Mouse (Mus musculus): ENCODE measurements around the gene Wars2. TPM values are rescaled to one million over a fixed set of nuclear protein-coding genes. Genes with fewer than 3 reads are reported as not detected.
A peak's percentile ranks its signal among the peaks of the same experiment; 100 is the strongest.

The Wars2 gene
- polyA plus RNA-seq, 3 experiments from 2014 or later: 6.0 to 11.5 (median 6.7) TPM

DNA sequence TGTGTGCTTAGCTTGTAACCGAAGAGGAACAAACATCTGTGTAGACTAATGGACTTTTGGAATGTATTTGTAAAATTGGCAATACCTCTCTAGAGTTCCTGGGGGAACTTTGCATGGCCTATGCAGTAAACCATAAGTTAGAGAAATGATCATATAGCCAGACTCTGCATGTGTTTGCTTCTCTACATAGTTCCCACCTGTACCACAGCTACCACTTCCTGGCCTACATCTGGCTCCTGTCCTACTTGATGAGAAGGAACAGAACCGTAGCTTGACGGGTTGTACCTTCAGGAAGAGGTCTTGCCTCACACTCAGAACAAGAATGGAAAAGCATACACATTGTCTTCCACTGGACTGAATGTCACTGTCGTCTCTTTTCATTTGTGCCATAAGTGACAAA is 52.7 kb downstream of the Wars2 start:
- ATAC-seq: no peak

DNA sequence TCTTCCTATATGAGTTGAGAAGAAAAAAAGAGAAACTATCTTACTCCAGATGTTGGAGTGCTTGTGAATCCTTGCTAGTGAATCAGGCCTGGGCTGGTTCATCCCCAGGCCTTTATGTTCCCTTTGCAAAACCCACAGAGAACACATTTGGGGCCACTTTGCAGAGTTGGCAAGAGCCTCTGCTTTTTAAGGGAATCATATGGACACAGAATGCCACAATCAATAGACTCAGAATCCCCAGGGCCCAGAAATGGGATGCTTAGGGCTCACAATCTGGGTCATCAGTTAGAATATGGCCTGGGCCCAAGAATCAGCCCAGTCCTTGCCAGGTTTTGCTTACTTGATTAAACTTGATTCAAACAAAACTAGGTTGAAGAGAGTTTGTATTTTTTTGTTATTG is 62.5 kb downstream of the Wars2 start:
- no peak for ATAC-seq

DNA sequence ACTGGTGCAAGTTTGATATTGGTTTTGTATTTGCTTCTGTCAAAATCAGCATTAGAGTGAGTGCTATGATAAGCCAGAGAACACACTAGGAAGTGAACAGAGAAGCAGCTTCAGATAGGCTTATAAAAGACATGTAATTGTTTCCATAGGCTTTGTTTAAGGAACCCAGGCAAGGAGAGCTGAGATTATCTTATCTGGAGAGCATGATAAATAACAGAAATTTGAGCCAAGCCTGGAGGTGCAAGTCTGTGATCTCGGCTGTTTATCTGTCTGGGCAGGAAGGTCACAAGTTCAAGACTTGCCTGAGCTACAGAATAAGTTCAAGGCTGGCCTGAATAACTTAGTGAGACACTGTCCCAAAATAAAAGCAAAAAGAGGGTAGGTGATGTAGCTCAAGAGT is 67.5 kb downstream of the Wars2 start:
- no peak for ATAC-seq

DNA sequence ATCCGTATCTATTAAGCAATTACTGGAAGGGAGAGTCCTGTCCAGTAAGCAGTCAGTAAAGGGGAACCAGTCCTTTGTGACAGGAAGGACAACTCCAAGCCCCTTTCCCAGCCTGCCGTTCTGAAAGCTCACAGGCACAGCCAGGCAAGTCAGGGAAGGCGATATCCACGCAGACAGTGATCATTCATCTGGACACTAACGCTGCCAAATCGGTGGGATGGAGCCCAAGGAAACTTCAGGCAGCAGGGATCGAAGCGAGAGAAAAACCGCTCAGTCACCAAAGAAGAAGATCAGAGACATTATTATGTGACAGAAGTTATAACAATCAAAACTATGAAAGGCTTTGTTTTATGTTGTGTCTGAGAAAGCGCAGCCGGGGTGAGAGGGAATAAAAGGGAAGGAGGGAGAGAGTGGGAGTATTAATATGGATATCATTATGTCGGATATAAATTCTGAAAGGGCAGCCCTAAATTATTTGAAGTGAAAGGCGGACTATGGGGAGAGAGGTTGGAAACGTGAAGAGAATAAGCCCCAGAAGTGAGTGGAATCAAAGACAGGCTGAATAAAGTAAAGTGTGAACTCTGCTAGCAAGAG is 70.3 kb downstream of the Wars2 start:
- ATAC-seq: no peak

DNA sequence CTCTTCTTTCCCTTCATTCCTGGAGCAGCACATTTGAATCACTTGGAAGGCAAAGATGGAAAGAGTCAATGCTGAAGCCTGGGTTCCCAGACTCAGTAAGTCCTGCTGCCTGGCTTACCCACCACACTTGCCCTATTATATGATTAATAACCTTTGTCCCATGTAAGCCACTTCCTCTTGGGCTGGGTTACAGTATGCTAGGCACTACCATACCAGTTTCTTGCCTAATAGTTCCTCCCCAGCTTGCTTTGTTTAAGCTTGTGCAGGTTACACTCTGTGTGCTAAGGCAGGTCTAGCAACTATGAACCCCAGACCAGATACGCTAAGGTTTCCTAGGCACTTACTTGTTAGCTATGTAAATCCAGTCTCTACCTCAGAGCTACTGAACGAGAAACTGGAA is 86.9 kb downstream of the Wars2 start:
- no peak for ATAC-seq

DNA sequence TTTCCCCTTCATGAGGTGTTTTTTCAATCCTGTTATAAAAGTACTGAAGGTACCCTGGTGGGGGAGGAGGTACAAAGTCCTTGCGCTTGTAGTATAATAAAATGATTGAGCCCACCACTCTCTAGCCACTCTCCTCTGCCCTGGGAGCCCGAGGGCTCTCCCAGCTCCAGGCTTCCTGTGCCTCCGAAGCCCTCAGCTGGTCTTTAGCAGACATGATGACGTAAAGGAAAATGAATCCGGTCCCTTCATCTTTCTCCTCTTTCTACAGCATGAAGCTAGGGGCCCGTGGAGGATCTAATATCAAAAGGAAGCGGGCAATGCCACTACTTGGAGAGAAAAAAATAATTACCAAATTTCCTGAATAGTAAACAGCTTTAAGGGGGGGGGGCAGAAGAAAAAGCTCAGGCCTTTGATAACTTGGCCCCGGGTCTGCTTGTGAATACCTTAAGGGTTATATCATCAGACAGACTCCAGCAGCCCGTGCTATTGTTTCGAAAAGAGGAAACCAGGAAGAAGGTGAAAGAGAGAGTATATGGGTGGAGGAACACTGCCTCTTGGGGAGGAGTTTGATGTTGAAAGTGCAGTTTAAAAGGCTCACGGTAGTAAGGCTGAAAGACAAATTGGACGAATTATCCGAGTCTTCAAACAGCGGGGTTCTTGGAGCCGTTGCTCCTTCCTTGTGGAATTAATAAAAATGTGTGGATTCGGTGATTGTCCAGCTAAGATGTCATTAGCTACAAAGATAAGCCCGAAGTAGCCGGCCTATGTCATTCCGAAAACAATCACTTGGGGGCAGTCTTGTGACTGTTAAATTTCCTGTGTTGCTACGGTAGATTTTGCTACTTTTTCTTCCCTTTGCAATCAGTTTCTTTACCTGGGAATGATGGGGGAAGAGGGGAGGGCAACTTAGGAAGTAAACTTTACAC is 92.8 kb downstream of the Wars2 start:
- peak; percentile 70 for ATAC-seq

DNA sequence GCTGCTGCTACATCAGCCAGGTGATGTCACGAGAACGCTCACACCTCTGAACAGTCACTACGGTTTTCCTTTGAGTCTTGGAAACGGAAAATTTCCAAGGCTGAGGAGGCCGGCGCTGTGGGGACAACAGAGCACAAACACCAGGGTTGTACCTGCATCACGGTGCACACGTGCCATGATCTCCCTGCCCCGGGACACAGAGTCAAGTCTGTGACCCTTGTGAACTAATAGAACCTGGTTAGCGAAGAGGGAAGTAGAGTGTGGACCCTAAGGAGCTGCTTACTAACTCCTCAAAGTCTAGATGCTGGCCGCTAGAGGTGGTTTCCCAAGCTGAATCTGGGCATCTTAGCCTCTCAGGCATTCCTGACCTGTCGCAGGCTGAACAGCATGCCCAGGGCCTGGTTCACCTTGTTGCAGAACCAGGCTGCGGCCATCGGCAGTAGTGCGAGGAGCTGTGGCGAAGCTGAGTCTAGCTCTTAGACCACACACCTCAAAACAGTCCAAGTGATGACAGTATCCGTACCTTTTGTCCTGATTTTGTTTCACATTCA is 93.5 kb downstream of the Wars2 start:
- ATAC-seq: peak; percentile 14

DNA sequence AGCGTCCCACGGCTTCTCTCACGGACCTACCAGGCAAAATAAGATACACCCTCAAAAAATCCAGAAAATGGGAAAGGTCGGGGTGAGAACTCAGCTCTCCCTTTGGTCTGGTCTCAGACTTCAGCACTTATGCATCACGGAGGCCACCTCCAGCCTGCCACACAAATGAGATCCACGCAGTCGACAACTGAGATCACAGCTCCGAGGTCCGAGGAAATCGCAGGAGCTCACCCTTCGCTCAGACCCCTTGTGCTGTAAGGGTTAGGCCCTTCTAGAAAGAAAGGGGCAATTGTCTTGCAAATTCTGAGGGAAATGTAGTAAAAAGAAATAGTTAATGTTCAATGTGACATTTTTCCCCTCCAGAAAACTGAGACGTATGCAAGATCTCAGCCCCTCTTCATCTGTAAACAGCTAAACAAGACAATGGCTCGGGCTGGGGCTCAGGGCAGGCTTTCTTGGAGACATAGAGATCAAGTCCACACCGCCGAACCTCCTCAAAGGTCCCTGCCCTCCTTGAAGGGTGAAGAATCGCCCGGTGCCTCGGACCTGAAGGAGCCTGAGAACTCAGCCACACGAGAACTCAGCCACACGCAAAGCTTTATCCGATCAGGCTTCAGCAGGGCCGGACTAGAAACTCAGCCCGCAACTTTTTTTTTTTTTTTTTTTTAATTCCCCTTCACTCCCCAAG is 94.4 kb downstream of the Wars2 start:
- ATAC-seq: no peak

DNA sequence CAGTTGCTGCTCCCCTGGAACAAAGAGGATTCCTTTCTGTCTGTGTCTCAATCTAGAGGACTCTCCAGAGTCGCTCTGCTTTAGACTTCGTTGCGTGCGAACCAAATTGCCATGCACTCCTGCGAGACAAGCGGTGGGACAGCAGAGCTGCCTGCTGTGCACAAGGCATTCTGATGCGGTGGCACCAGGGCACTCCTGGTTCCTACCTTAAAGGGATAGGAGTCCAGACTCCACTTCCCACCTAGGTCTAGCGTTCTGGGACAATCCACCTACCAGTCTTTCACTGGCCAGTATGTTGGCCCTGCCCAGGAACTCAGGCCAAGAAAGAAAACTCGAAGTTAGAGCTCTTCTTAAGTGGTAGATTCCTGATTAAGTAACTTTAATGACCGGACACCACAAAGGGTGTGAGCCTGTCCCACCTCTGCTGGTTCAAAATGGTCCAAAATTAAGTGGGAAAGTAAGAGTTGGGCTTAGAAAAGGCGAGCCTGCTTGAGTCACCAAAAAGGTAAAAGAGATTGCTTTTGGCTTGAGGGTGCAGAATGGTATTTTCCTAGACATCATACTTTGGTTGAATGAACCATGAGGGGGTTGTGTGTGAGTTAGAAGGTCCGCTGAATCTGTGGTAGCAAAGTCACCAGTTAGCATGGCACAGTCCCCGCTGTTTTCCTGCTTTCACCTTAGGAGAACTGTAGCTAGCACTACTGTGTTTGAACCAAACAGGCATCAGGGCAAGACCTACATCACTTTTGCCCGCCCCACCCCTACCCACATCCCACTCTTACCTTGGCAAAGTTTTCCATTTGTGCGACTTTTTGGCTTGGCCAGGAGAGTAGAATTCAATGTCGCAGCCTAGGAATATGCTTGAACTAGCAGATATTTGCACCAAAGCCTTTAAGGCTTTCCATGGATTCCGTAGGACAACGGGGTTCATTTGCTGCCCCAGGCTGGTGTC is 95.2 kb downstream of the Wars2 start:
- ATAC-seq: no peak

DNA sequence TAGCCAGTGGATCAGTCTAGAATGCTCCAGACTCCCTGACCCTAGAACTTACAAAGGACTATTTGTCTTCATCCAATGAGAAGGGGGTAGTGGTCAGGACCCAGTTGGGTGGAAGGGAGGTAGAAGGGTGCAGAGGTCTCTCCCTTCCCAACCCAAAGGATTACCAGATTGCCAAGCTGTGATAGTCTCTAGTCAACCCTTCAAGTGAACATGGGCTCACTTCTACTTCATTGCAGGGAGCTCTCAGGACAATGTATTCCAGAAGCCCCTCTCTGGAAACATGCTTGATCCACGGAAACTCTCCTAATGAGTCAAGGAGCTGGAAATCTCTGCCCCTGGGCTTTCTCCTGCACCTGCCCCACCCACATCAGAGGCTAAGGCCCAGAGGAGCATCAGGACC is 97.8 kb downstream of the Wars2 start:
- no peak for ATAC-seq

DNA sequence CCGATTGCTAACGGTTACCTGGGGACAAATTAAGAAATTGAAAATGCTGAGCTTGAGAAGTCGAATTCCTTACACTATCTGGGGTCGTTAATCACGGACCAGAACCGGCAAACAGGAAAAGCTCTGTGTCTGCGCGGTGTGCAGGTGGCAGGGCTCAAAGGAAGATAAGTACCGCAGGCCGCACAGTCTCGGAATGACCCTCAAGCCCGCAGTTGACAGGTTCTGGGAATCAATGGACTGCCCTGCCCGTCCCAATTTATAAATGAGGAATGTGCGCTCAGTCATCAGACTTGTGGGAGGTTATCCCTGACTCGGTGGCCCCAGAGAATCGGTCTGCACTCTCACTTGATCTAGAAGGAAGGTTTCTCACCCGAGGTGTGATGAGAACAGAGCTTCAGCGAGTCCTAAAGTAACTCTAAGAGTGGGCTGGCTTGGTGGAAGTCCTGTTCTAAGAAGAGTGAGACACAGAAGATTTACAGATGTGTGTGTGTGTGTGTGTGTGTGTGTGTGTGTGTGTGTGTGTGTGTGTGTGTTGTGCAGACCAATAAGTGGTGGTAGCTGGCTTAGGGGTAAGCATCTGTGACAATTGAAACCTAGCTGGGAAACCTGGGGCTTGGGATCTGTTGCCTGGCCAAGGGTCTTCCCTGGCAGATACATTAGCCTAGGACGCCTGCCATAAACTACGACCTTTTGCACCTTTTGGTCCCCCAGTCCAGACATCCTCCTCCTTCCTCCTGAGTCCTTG is 98.6 kb downstream of the Wars2 start:
- no peak for ATAC-seq

DNA sequence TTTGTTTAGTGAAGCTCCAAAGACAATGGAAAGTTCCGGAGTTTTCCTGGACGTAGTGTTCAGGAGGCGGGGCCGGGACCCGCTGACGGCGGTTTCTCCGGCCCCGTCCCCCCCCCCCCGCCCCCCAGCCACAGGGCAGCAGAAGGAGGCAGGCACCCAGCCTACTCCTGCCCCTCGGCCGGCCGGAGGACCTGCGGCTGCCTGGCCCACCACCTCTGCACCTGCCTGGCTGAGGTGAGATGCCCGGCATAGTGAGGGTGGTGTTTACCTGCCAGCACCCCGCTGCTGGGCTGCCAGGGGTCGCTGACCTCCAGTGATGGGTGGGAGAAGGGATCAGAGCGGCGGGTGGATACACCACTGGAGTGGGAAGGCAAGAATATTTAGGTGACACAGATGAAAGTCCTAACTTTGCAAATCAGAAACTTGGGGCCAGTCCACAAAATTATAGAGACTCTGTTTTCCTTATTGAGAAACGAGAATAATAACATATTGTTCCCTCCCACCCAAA is 99.4 kb downstream of the Wars2 start, which contains the start of gene Tbx15:
Gene Tbx15, plus strand, starts transcription at position 169 of the 508 bp plus-strand sequence.
- peak; percentile 16 for ATAC-seq

DNA sequence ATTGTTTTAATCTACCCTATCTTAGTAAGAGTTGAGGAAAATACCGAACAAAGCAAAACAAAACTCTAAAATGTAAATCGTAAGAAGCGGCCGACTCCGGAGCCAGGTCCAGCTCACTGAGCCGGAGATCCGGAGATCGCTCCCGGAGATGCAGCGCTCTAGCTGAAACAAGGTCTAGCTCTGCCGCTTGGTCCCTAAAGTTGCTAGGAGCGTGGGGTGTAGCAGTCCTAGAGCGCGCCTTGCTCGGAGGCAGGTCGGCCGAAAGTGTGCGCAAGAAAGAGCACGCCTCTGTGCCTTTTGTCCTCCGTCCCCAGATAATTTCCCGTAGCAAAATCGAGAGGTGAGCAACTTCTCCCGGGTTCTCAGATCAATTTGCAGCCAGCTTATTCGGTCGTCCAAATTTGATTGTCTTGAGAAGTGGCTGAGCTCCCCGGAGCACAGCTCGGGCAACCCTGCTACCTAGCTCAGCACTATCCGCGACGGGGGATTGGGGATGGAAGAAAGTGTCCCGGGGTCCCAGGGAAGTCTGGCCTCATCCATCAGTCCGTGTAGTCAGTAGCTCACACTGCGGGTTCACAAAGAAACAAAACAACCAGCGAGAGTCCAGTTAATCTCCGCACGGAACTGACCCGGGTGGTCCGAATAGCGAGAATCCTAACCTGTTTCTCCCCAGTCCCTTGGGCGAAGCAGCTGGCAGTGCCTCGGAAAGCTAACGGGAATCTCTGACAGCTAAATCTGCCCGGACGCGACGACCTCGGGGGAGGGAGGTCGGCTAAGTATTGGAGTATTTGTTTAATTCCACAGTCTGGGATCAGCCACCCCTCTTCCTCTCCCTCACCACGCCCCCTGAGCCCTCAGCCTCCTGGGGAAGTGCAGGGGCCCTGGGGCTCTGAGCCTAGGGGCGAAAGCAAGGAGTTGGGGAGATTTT is 100.2 kb downstream of the Wars2 start:
- ATAC-seq: no peak

DNA sequence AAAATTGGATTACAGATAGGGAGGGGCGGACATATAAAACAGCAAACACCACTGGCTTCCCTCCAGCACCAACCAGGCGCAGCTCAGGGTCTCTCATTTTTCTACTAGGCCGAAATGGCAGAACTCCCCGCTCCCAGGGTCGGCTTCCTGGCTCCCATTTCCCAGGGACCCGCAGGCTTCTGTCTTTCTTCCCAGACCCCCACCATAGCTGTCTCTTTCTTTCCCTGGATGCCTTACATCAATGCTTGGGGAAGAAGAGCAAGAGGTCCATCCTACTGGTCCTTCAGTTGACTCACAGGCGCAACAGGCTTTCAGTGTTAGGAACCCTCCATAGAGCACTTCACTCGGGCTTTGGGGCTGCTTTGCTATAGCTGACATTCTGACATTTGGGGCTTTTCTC is 101.6 kb downstream of the Wars2 start:
- ATAC-seq: no peak

DNA sequence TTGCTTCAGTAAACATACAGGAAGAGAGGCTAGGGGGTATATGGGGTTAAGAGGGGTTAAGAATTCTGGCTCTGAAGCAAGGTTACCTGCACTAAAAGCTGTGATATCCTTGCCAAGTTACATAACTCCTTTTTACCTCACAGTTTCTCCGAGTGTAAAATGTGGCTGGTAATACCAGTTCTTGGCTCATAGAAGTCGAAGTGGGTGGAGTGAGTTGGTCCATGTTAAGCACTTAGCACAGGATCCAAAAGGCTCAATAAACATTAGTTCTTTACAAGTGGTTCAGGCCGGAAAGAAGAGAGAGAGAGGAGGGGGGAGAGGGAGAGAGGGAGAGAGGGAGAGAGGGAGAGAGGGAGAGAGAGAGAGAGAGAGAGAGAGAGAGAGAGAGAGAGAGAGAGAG is 104.5 kb downstream of the Wars2 start:
- no peak for ATAC-seq

DNA sequence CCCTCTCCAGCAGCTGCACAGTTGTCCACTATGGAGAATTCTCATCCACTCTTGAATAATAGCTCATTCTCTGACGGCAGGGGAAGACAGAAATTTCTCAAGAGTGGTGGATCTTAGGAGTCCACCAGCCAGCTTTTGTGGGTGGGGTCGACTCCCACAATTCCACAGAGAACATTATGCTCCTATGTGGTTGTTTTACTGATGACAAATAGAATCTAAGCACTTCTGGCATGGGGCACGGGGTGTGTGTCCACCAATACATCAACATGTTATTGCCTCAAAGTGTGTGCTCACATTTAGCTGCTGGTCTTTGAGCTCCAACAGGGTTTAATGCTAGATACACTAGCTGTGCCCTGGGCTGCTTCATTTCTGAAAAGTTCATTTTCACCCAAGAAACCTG is 105.8 kb downstream of the Wars2 start:
- no peak for ATAC-seq

DNA sequence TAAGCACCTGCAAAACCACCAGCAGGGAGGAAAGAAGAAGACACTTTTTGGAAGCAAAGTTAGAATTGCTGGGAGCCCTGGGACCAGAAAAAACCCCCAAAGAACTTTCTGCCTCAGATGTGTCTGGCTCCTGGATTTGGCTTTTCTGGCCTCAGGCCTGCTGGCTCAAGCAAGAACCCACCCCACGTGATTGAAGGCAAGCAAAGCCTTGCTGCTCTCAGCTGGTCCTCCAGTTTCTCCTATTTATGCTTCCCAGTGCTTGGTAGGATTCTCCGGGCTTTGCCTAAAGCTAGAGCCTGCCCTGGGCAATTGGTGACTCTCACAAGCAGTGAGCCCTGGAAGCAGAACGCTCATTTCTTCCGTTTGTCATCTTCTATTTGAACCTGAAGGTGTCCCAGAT is 106.7 kb downstream of the Wars2 start:
- no peak for ATAC-seq

DNA sequence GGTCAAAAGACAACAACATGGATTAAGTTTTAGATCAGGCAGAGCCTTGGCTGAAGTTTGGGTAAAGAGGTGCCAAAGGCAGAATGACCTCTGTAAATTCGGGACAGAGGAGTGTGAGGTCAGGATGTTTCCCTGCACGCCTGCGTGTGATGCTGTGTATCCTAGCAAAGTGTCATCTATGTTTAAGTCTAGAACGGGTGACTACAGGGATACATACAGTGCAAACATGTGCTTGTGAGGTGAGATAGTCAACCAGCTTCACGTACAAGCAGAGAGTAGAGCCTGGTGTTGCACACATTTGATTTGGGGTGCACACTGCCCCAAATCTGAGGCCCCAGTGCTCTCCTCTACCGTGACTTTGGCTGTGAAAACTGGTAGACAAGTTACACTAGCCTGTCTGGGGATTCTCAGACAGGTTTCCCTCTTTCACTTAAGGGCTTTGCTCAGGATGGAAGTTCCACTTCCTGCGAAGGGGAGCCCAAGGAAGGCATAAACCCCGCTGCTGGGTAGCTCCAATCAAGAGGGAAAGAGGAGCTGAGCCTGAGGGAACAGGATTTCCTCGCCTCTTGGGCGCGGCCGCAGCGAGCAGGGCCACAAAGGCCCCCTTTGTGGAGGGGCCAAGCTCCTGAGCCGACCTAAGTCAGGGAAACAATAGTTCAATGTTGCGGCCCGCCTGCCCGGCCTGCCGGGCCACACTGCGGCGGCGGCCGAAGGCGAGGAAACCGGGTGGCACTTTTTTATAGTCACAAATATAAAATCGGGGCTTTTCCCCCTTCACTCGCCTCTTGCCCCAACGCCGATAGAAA is 107.3 kb downstream of the Wars2 start:
- ATAC-seq: no peak

All from inflammation-experienced regulatory T-cells, adult 6 months (primary cell).